Mouse (Mus musculus) cortical plate, adult 2 months (tissue): ENCODE measurements around the gene Kctd6. TPM values are rescaled to one million over a fixed set of nuclear protein-coding genes. Genes with fewer than 3 reads are reported as not detected.

Source experiments
- H3K27ac ChIP-seq: fragments of 200-500 bp; 2 replicates; pipeline ENCODE4 v1.5.1; 2012; ENCODE audit warnings: low read length, control low read depth, inconsistent platforms; ENCODE audit not compliant: insufficient read depth
- H3K4me1 ChIP-seq: fragments of 200-500 bp; 2 replicates; pipeline ENCODE4 v1.6.1; 2011; ENCODE audit warnings: low read length; ENCODE audit not compliant: control insufficient read depth, insufficient read depth
- H3K4me3 ChIP-seq: fragments of 200-500 bp; 2 replicates; pipeline ENCODE4 v1.5.1; 2011; ENCODE audit warnings: mild to moderate bottlenecking, low read length, control low read depth; ENCODE audit not compliant: insufficient read depth
- CTCF ChIP-seq: fragments of 200-500 bp; IDR thresholded peaks from 2 replicates; pipeline ENCODE4 v1.5.1; 2011; ENCODE audit warnings: mild to moderate bottlenecking, control low read depth, low read length; ENCODE audit not compliant: insufficient read depth; ENCODE audit errors: extremely low read depth
- POLR2A ChIP-seq: fragments of 200-500 bp; IDR thresholded peaks from 2 replicates; pipeline ENCODE4 v1.6.1; 2011; ENCODE audit warnings: mild to moderate bottlenecking, low read length, control low read depth; ENCODE audit not compliant: insufficient read depth; ENCODE audit errors: extremely low read depth
- polyA plus RNA-seq: library from polyadenylated mRNA; depleted of rRNA; stranded (reverse); fragments of >200 nt; gene quantifications from 2 replicates; pipeline ENCODE4 v1.2.3, GENCODE M21; 2012

The Kctd6 gene
- polyA plus RNA-seq, 1 experiment = 36.7 TPM

DNA sequence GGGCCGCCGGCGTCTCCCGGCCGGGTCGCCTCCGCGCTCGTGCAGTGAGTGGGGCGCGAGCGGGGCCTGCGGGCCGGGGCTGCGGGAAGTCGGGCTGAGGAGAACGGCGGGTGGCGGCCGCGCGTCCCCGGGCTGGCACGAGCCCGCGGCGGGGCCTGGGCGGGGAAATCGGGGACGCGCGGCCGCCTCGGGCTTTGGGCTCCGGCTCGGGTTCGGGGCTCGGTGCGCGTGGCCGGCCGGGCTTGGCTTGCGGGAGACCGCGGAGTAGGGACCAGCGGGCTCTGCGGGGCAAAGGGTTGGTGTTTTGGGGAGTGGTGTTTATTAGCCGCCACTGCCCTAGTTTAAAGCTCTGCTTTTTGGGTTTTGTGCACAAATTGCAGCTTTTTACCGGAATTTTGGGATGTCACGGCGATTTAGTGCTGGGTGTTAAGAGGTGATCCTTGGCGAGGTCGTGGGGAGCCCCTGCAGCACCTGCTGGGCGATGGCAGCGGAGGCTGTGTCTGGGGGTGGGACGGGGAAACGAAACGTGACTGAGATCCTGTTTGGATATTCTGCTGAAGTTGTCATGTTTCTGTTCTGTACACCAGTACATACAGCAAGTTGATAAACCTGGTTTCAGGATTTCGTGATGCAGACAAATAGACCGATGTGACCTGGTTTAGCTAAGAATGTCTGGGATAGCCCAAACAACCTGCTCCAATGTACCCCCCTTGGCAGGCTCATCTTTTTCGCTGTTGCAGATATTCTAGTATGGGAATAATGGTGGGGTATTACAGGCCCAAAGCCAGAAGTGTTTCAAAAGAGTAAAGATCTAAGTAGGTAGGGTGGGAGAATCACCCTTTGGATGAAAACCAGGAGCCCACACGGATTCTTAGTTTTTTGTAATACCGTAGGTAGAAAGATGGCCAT is 613 bp downstream of the Kctd6 start:
- peaks cover 6% of the 10 kb centered on the region; the same call in 1 of the 2 replicates for H3K4me1 ChIP-seq
- peak overlapping the region; percentile 100 for H3K27ac ChIP-seq
- TF ChIP-seq CTCF (no peak), POLR2A (no peak)
- peak overlapping the region; percentile 99 for H3K4me3 ChIP-seq

GRCm38 (mm10) chr14:8215208-8215778 is 1.4 kb downstream of the Kctd6 start:
- H3K27ac ChIP-seq = no peak overlapping the region
- H3K4me3 ChIP-seq = peak overlapping the region; percentile 99
- H3K4me1 ChIP-seq = peaks cover 5% of the 10 kb centered on the region; the same call in 1 of the 2 replicates
- TF ChIP-seq CTCF = no peak
- no peak for TF ChIP-seq POLR2A

- peaks cover 5% of the 10 kb centered on the region; the same call in 1 of the 2 replicates for H3K4me1 ChIP-seq
- TF ChIP-seq CTCF (no peak), POLR2A (no peak)
- H3K27ac ChIP-seq = no peak overlapping the region
- H3K4me3 ChIP-seq = peak overlapping the region; percentile 99; the same call in 1 of the 2 replicates
Observed at GRCm38 (mm10) chr14:8216100-8216499, 2.2 kb downstream of the Kctd6 start.

- peak overlapping the region; percentile 32; the same call in 1 of the 2 replicates for H3K27ac ChIP-seq
- no peak overlapping the region for H3K4me3 ChIP-seq
- no peak for TF ChIP-seq CTCF
Observed at GRCm38 (mm10) chr14:8218238-8218637, 4.3 kb downstream of the Kctd6 start.

DNA sequence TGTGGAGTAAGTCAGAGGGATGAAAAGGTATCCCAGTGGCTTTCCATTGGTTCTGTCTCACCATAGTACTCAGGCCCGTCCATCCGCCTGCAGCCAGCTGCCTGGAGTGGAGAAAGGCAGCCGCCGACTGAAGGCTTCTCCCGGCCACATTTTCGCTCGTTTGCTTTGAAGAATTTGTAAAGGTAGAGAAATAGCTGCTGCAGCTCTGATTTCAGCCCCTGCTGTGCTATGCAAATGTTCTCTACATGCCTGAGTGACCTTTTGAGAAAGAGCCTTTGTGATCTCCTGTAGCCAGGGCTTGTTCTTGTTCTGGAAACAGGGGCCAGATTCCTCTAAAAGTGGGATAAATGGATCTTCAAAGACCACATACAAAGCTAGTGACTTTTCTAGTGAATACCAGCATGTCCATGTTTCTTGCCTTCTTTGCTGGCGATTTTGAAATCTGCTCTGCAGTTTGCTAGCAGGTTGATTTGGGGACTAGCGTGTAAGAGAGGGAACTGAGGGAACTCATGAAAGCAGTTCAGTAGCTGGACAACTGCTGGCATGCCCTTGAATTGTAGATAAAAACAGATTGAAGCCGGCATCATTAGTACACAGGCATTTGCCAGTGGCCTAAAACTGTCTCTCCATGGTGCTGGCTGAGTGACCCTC is 4.9 kb downstream of the Kctd6 start:
- no peak for TF ChIP-seq CTCF
- no peak for TF ChIP-seq POLR2A
- Histone ChIP-seq H3K4me3 (no peak overlapping the region), H3K4me1 (peaks cover 5% of the 10 kb centered on the region; the same call in 1 of the 2 replicates), H3K27ac (peak overlapping the region; percentile 32; the same call in 1 of the 2 replicates)

More at GRCm38 (mm10) chr14:8218238-8218637, 4.3 kb downstream of the Kctd6 start:
- H3K4me1 ChIP-seq = peaks cover 5% of the 10 kb centered on the region; the same call in 1 of the 2 replicates

GRCm38 (mm10) chr14:8219876-8220275 is 5.9 kb downstream of the Kctd6 start:
- no peak overlapping the region for H3K27ac ChIP-seq
- no peak for TF ChIP-seq POLR2A
- TF ChIP-seq CTCF = no peak
- no peak overlapping the region for H3K4me3 ChIP-seq
- H3K4me1 ChIP-seq = peaks cover 5% of the 10 kb centered on the region; the same call in 1 of the 2 replicates

DNA sequence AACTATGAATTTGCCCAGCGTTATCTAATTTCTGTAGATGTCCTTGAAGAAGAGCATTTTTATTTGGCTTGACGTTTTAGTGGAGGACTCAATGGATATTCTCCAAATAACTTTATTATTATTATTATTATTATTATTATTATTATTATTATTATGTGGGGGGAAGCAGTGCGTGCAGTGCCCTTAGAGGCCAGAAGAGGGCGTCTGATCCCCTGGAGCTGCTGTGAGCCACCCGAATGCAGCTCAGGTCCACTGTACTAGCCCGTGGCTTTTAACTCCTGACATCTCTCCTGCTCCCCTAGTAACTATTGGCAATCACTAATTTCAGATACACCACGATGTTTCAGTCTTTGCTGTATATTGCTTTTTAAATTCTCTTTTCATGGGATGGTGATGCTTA is 6.4 kb downstream of the Kctd6 start:
- Histone ChIP-seq H3K4me3 (no peak overlapping the region), H3K27ac (no peak overlapping the region), H3K4me1 (peaks cover 4% of the 10 kb centered on the region; the same call in 1 of the 2 replicates)
- TF ChIP-seq POLR2A = no peak
- TF ChIP-seq CTCF = peak; percentile 28

DNA sequence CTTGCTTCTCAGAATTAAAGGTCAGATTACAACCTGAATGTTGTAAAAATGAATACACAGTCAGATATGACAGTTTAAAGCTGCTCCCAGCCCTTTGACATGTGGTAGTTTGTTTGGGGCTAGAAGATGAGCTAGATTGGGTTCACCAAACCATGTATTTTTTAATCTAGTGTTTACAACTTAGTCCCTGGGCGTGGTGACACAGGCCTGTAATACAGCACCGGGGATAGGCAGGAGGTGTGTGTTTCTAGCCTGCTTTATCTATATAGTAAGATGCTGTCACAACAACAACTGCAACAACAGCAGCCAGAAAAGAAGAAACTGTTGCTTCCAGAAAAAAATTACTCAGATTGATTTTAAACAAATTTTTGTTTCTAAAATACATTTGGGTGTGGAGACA is 7.0 kb downstream of the Kctd6 start:
- Histone ChIP-seq H3K4me3 (no peak overlapping the region), H3K27ac (no peak overlapping the region), H3K4me1 (peaks cover 4% of the 10 kb centered on the region; the same call in 1 of the 2 replicates)
- TF ChIP-seq CTCF (no peak), POLR2A (no peak)

DNA sequence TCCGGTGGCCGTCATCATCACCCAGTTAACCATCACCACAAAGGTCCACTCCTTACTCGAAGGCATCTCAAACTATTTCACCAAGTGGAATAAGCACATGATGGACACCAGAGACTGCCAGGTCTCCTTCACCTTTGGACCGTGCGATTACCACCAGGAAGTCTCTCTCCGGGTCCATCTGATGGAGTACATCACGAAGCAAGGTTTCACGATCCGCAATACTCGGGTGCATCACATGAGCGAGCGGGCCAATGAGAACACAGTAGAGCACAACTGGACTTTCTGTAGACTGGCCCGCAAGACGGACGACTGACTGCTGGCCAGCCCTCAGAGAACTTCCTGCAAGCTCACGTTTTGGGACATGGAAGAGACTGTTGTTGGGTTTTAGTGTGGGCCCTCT is 8.6 kb downstream of the Kctd6 start:
- TF ChIP-seq POLR2A (no peak), CTCF (no peak)
- Histone ChIP-seq H3K4me3 (no peak overlapping the region), H3K27ac (no peak overlapping the region), H3K4me1 (peaks cover 2% of the 10 kb centered on the region; the same call in 1 of the 2 replicates)
